Mouse (Mus musculus) ovary, postnatal 36 days (tissue): ENCODE measurements at regions not wholly inside any gene's neighbourhood (a gene's known extent, or its start where the extent isn't known, plus 50 kb on each side); places are given as distances from the start of the nearest gene placed in this dataset.
A peak's percentile ranks its signal among the peaks of the same experiment; 100 is the strongest.

ENCODE experiments used
- DNase-seq: peaks from one replicate; pipeline ENCODE4 v3.0.0; 2022; ENCODE audit warnings: low spot score, mixed read lengths

DNA sequence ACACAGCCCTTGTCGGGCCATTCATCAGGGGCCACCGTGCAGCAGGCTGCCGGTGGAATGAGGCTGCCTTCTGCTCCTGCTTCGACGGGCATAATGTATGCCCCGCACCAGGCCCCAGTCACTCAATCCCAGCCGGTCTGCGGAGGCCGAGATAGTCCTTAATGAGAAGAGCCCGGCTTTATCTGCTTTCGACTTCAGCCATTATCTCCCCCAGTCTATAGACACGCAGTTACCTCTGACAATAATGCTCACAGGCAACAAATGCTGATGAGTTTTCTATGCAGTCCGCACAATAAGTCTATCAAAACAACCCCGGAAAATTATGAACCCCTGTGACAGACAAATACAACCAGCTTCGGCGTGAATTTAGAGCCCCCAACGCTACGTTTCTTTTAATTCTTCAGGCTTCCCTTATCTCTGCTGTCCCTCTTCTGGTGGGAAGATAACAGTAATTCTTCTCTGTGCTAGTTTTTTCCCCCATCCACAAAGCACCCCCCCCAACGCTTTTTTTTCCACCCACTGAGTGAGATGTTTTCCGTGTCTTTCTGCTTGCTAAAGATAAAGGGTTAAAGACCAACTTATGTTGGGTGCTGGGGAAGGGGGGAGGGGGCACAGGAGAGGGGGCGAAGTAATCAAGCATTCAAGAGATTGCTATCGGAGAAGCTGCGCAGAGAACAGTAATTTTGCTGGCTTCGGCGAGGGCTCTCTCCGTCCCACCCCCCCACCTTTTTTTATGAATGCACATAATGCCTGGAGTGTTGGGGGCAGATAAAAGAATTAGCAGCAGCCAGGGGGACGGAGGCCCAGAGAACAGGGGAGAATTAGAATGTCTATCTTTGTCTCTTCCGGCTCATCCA is 117.8 kb downstream of the Mrm1 start:
- no peak for DNase-seq

- no peak for DNase-seq
These were observed 121.8 kb downstream of the Mrm1 start for GRCm38 (mm10) chr11:84697521-84697920.

DNA sequence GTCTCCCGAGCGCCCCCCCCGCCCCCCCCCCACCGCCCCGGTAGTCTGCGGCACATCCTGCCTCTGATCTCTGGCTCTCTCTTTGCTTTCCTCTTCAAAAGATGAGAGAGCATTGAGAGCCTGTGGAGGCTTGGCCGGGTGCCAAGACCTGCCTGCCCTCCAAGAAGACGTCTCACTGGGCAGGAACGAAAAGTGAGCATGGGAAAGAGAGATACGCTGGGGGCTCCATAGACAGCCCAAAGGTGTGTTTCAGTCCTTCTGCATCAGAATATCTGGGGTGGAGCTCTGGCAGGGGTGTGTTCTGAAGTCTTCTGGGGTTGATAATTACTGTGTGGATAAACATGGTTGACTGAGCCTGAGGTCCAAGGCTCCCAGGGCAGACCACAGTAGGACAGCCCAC is 126.7 kb downstream of the Mrm1 start:
- no peak for DNase-seq

DNA sequence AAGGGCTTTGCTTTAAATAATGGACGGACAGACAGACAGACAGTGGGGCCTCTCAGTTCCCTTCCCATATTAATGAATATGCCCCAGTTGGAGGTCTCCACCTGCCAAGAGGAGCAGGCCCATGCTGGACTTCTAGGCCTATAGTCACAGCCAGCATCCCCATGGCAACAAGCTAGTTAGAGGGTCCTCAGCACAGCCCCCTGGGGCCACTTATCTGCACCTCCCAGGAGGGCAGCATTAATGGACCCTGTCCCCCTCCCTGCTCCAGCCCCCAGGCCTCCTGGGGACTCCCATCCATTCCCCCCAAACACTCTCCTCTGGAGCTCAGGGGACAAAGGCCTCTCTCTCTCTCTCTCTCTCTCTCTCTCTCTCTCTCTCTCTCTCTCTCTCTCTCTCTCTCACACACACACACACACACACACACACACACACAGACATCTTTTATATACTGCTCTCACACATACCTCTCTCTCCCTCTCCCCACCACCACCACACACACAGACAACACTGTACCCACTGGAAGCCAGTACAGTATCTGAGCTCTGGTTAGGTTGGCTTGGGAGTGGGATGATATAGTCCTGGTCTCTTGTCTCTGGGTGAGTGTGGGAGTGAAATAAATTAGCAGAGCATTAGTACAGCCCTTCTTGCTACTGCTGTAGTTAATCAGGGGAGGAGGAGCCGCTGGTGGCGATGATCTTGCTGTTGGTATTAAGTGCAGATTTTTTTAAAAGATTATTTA is 127.7 kb downstream of the Mrm1 start:
- DNase-seq, result no peak

GRCm38 (mm10) chr11:84686473-84686872 is 132.8 kb downstream of the Mrm1 start:
- DNase-seq, result no peak

- DNase-seq, result no peak
These were observed 135.0 kb downstream of the Mrm1 start for GRCm38 (mm10) chr11:84684325-84684724.

GRCm38 (mm10) chr11:84682931-84683330 is 136.4 kb downstream of the Mrm1 start:
- DNase-seq, result no peak

DNA sequence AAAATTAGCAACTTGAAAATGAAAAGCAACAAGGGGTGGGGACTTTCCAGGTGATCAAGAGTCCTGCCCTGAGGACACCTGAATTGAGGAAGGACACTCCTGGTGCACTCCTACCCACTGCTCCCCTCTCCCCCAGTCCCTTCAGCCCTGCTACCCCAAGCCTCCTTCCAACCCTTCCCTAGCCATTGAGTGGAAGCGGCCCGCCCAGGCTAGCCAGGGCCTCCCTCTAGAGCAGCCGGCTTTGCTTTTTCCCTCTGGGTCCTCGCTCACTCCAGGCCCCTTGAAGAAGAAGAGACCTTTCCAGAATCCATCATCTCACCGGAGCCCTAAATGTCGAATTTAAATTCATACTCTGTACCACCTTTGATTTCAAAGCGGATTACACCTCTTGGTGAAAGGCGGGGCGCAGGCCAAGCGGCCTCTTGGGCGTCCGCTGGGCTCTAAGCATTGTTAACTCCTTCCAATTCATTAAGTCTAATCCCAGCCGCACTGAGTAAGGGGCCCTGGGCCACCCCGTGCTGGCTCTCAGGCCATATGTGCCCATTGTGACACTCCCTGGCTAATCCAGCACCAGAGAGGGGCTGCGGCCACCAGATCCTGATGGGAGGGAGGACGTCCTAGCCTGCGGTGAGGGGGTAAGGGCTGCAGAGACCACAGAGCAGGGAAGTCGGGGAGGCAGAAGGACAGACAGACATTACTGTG is 142.8 kb downstream of the Mrm1 start:
- DNase-seq, result no peak

- no peak for DNase-seq
These were observed 146.4 kb downstream of the Mrm1 start for GRCm38 (mm10) chr11:84672841-84673473.

GRCm38 (mm10) chr11:84671585-84671984 is 146.2 kb upstream of the Lhx1 start:
- peak; percentile 10 for DNase-seq

GRCm38 (mm10) chr11:84667711-84668110 is 142.4 kb upstream of the Lhx1 start:
- DNase-seq, result no peak

DNA sequence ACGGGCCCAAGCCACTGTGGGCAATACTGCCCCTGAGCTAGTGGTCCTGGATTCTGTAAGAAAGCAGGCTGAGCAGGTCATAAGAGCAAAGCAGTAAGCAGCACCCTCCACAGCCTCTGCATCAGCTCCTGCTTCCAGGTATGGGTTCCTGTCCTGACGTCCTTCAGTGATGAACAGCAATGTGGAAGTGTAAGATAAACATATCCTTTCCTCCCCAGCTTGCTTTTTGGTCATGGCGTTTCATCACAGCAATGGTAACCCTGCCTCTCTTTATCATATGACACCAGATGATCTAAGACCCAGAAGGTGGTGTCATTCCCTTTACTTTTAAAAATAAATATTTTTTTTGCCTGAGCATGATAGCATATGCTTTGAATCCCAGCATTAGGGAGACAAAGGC is 138.9 kb upstream of the Lhx1 start:
- no peak for DNase-seq

- DNase-seq, result peak; percentile 70
These were observed 136.6 kb upstream of the Lhx1 start for GRCm38 (mm10) chr11:84661981-84662380.

DNA sequence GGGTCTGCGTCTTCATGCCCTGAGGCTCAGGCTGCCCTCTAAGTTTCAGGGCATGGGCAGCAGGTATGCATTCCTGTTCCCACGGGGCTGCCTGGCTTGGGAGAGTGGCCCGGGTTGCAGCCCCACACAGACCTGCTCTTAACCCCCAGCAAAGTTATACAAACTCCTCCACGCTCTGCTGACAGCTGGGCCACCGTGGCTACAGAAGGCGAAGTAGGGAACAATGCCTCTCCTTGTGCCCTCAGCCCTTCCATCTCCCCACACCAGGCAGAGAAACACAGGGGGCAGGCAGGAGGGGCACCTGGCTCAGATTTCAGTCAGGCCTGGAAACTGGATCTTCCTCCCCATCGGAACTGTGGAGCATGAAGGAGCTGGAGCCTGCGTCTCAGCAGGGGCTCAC is 135.5 kb upstream of the Lhx1 start:
- no peak for DNase-seq

- DNase-seq, result no peak
These were observed 134.1 kb upstream of the Lhx1 start for GRCm38 (mm10) chr11:84659370-84659937.

- DNase-seq, result no peak
These were observed 128.1 kb upstream of the Lhx1 start for GRCm38 (mm10) chr11:84653481-84653880.

GRCm38 (mm10) chr11:84648899-84649298 is 123.6 kb upstream of the Lhx1 start:
- no peak for DNase-seq

- DNase-seq, result no peak
These were observed 121.8 kb upstream of the Lhx1 start for GRCm38 (mm10) chr11:84647104-84647503.

- no peak for DNase-seq
These were observed 117.7 kb upstream of the Lhx1 start for GRCm38 (mm10) chr11:84643107-84643372.

GRCm38 (mm10) chr11:84642300-84643106 is 117.2 kb upstream of the Lhx1 start:
- DNase-seq, result peak; percentile 46

DNA sequence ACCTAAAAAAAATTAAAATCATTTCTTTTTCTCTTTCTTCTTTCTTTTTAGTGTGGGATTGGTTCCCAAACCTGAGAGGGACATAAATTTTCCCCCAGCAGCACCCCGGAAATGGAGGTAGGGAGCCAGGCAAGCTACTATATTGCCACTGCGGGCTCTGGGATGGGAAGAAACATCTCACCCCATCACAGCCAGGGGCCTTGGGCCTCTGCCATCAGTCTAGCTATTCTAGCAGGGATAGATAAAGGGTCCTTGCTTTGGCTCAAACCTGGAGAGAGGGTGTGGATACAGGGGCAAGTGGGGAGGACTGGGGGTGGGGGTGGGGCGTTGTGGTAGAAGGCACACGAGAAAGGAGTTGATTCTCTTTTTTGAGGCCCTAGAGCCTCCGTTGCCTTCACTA is 116.3 kb upstream of the Lhx1 start:
- DNase-seq, result no peak
